Comparison of ENCODE assay signal across 16 mouse cellular contexts in the genomic region with DNA sequence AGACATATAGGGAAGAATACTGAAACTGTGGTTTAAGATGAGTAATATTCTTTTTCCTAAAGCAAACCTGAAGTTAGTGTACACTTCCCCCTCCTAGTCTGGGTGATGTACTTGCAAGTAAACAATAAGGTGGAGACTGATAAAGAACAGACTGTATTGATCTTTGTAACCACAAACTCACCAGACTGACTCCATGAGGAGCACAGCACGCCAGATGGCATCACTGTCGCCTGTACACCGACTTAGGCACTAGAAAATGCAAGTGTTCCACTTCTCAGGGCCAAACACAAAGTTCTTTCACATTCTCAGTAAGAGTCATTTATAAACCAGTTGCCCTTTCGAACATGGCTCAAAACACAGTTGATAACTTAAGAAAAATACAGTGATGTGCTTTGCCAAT.
DNase-seq lines count a peak whose midpoint lies in the region; ATAC-seq and TF ChIP-seq lines count a peak whose summit lies in the region.
"Had no signal": no experiment of that assay in that cellular context is flagged by ENCODE, and none has a peak within 500 bp of the region (broad histone marks: within the 10 kb centered on the region; RNA-seq: fewer than 3 reads in every experiment).

No protein-coding gene starts in this region.

- no peak overlapping the region for H3K4me3 ChIP-seq in forebrain, postnatal 0 days (ENCODE audit: low read depth, low read length)
- no peak overlapping the region for H3K4me3 ChIP-seq in forebrain, embryonic 15.5 days
- no peak overlapping the region for H3K4me3 ChIP-seq in liver, embryonic 12.5 days
- no peak overlapping the region for H3K4me3 ChIP-seq in limb, embryonic 10.5 days
- H3K4me3 ChIP-seq: neural tube, embryonic 12.5 days had no signal

- 54% methylated on average over 4 of the region's 4 CpGs for WGBS in forebrain, postnatal 0 days
- 68% methylated on average over 4 of the region's 4 CpGs for WGBS in forebrain, embryonic 15.5 days
- 39% methylated on average over 4 of the region's 4 CpGs for WGBS in liver, embryonic 12.5 days (ENCODE audit: insufficient replicate concordance)
- WGBS in limb, embryonic 10.5 days: 89% methylated on average over 4 of the region's 4 CpGs

- H3K27me3 ChIP-seq in forebrain, postnatal 0 days (ENCODE audit: insufficient read depth, low read length): no peaks in the 10 kb centered on the region
- H3K27me3 ChIP-seq in forebrain, embryonic 15.5 days: no peaks in the 10 kb centered on the region
- no peaks in the 10 kb centered on the region for H3K27me3 ChIP-seq in liver, embryonic 12.5 days (replicated peaks)
- no peaks in the 10 kb centered on the region for H3K27me3 ChIP-seq in limb, embryonic 10.5 days (ENCODE audit: low read depth, poor library complexity, severe bottlenecking)
- H3K27me3 ChIP-seq: neural tube, embryonic 12.5 days had no signal

- no peak for TF ChIP-seq CTCF in forebrain, postnatal 0 days (IDR thresholded peaks at IDR 0.05; ENCODE audit: low read depth)

- H3K27ac ChIP-seq in forebrain, postnatal 0 days (ENCODE audit: low read depth, low read length): no peak overlapping the region
- no peak overlapping the region for H3K27ac ChIP-seq in forebrain, embryonic 15.5 days (replicated peaks)
- H3K27ac ChIP-seq in liver, embryonic 12.5 days: no peak overlapping the region
- no peak overlapping the region for H3K27ac ChIP-seq in limb, embryonic 10.5 days
- H3K27ac ChIP-seq: hindbrain, postnatal 0 days; neural tube, embryonic 12.5 days had no signal

- H3K4me1 ChIP-seq in forebrain, postnatal 0 days (ENCODE audit: insufficient read depth): peaks cover 6% of the 10 kb centered on the region; the same call in 1 of the 2 replicates
- H3K4me1 ChIP-seq in forebrain, embryonic 15.5 days: peaks cover 26% of the 10 kb centered on the region
- peaks cover 12% of the 10 kb centered on the region for H3K4me1 ChIP-seq in liver, embryonic 12.5 days
- peaks cover 16% of the 10 kb centered on the region for H3K4me1 ChIP-seq in limb, embryonic 10.5 days
- H3K4me1 ChIP-seq: neural tube, embryonic 12.5 days had no signal

- no peaks in the 10 kb centered on the region for H3K9me3 ChIP-seq in forebrain, postnatal 0 days (ENCODE audit: low read length)
- no peaks in the 10 kb centered on the region for H3K9me3 ChIP-seq in forebrain, embryonic 15.5 days
- H3K9me3 ChIP-seq in liver, embryonic 12.5 days (replicated peaks): no peaks in the 10 kb centered on the region
- no peaks in the 10 kb centered on the region for H3K9me3 ChIP-seq in limb, embryonic 10.5 days (replicated peaks)
- H3K9me3 ChIP-seq: neural tube, embryonic 12.5 days had no signal

- no peak overlapping the region for H3K4me2 ChIP-seq in forebrain, postnatal 0 days (ENCODE audit: low read depth)
- no peak overlapping the region for H3K4me2 ChIP-seq in forebrain, embryonic 15.5 days (replicated peaks)
- H3K4me2 ChIP-seq in liver, embryonic 12.5 days: no peak overlapping the region
- H3K4me2 ChIP-seq: heart, embryonic 11.5 days; neural tube, embryonic 12.5 days had no signal

- H3K9ac ChIP-seq in forebrain, postnatal 0 days: no peak overlapping the region
- no peak overlapping the region for H3K9ac ChIP-seq in forebrain, embryonic 15.5 days (replicated peaks)
- H3K9ac ChIP-seq in liver, embryonic 12.5 days: no peak overlapping the region
- H3K9ac ChIP-seq: neural tube, embryonic 12.5 days had no signal

- DNase-seq in forebrain, postnatal 0 days: no peak
- peak; percentile 4 for DNase-seq in cerebellum, adult 8-10 months
- peak; percentile 34 for DNase-seq in thymus, postnatal 14 days
- DNase-seq in limb, embryonic 10.5 days (ENCODE audit: low spot score): no peak
- no peak for DNase-seq in right cerebral cortex, postnatal 25 days
- DNase-seq: adrenal gland, adult 2 months; gastrocnemius, postnatal 10 days; kidney, adult 8-10 months; kidney, postnatal 36 days; lung, postnatal 10 days; right cerebral cortex, postnatal 4 days had no signal

- ATAC-seq in forebrain, postnatal 0 days: peak; percentile 49; the same call in 1 of the 2 replicates
- no peak for ATAC-seq in forebrain, embryonic 15.5 days (replicated peaks)
- ATAC-seq in liver, embryonic 12.5 days: peak; percentile 61

- no peaks in the 10 kb centered on the region for H3K36me3 ChIP-seq in forebrain, postnatal 0 days (ENCODE audit: insufficient read depth)
- no peaks in the 10 kb centered on the region for H3K36me3 ChIP-seq in forebrain, embryonic 15.5 days
- peaks cover 26% of the 10 kb centered on the region for H3K36me3 ChIP-seq in liver, embryonic 12.5 days
- H3K36me3 ChIP-seq in limb, embryonic 10.5 days: peaks cover 5% of the 10 kb centered on the region; the same call in 1 of the 2 replicates
- H3K36me3 ChIP-seq: neural tube, embryonic 12.5 days had no signal

Comparison
In these comparisons a context has a peak if more than half of its experiments do, and no peak if none do; other contexts are left out.
1. DNase-seq: peak in cerebellum, adult 8-10 months (single experiment) and thymus, postnatal 14 days (single experiment); none in forebrain, postnatal 0 days (single experiment), limb, embryonic 10.5 days (single experiment) and right cerebral cortex, postnatal 25 days (single experiment).